Mouse (Mus musculus): ENCODE results near the gene Ccdc90b. TPM values are rescaled to one million over a fixed set of nuclear protein-coding genes. Genes with fewer than 3 reads are reported as not detected.

Ccdc90b gene
- 10 to 100 TPM; 14.4 to 15.9 TPM for total RNA-seq (2021)
- long read RNA-seq, experiment 1, transcript Ccdc90b-201 (9 exons, 1,596 nt), result major isoform, 13 of 20 reads
- long read RNA-seq, experiment 1, partial matches to known transcripts, result 3 of 20 reads
- long read RNA-seq, experiment 1, other reads (novel, unspliced or antisense), result 3 of 20 reads
- long read RNA-seq, experiment 2, transcript Ccdc90b-201 (9 exons, 1,596 nt), result major isoform, 17 of 21 reads
- long read RNA-seq, experiment 2, partial matches to known transcripts, result 2 of 21 reads
- long read RNA-seq, experiment 2, other reads (novel, unspliced or antisense), result 1 of 21 reads

DNA sequence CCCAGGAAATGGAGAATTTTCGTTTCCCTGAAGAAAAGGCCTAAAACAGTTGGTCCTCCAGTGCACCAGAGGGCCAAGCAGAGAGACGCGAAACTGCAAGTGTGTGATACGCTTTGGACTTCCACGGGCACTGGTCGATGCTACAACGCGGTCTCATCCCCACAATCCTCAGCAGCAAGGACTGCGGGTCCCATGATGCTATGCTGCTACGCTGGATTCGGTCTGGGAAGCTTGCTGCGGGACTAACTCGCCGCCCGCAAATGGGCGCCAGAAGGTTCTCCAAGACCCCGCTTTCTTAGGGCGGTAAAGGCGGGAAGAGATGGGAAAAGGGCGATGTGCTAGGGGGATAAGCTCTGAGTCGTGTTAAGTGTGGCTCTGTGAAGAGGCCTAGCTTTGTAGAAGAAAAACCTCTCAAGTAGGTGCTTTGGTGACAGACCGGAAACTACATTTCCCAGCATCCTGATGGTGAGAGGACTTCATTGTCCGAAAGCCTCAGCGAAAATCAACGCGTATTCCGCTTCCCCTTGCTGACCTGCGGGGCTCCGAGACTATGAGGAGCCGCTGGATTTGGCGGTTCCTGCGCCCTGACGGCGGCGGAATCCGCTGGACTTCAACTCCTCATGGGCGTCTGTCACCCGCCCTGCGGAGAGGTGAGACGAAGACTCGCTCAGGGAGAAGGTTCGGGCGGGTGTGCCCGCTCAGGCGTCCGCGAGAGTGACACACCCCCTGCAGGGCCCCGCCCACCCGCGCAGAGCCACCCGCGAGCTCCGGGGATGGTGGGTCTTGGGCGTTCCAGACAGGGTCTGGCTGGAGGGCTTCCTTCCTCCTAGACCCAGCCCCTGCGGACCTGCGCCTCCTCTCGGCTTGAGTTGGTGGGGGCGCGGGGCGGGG, at the start of gene Ccdc90b:
Gene Ccdc90b (plus strand): TSS at position 164 of the 891 bp plus-strand sequence.
- DNase-seq (ENCODE audit: low spot score in 2 of 2), result peak; percentile 83 to 92

DNA sequence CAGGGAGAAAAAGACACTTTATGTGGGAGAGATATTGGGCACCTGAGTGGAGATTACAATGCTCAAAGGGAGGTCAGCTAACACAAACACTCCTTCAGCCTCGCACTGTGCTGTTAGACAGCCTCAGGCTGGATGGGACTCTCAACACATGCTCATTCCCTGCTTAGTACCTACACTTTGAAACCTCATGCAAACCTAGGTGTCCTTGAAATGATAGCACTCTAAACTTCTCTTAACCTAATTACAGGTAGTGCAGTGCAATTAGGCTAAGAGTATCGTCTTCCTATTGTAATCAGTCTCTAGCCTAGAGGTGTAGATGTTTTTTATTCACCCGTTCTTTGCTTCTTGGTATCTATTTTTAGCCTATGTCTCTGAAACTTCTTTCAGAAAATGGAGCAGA, 40.6 kb upstream of the Ccdc90b start:
- no peak for DNase-seq (ENCODE audit: low spot score in 2 of 2)

DNA sequence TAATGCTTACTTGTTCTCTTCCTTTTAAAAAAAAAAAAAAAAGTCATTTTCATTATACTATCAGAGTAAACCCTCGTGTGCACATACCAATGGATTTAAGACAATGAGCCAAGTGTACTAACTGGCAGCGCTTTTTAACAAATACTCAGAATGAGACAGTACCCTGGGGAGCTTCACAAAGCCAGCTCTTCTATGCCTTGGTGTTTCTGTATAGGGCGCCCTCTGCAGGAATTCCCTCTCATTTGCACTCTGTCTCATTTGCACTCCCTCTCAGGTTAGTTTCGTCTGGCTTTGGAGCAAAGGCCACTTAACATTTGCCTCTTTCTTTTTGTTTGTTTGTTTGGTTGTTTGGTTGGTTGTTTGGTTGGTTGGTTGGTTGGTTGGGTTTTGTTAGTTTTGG, 40.1 kb upstream of the Ccdc90b start:
- DNase-seq (ENCODE audit: low spot score in 2 of 2), result peak; percentile 20 to 21

DNA sequence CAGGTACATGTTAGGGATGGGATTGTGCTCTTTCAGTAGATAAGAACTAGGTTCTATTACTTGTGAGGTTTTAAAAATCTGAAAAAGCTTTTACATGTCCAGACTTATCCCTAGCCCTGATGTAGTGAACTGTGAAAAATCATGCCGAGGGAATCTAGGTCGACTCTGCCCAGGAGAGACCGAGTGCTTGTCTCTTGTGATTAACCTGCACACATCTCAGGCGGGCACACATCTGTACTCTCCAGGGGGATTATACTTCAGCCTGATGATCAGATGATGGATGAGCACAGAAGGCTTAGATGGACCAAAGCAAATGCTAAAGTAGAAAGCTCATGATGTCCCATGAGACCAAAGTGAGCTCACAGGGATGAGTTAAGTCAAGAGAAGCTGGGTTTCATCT, 31.7 kb upstream of the Ccdc90b start:
- no peak for DNase-seq (ENCODE audit: low spot score in 2 of 2)

DNA sequence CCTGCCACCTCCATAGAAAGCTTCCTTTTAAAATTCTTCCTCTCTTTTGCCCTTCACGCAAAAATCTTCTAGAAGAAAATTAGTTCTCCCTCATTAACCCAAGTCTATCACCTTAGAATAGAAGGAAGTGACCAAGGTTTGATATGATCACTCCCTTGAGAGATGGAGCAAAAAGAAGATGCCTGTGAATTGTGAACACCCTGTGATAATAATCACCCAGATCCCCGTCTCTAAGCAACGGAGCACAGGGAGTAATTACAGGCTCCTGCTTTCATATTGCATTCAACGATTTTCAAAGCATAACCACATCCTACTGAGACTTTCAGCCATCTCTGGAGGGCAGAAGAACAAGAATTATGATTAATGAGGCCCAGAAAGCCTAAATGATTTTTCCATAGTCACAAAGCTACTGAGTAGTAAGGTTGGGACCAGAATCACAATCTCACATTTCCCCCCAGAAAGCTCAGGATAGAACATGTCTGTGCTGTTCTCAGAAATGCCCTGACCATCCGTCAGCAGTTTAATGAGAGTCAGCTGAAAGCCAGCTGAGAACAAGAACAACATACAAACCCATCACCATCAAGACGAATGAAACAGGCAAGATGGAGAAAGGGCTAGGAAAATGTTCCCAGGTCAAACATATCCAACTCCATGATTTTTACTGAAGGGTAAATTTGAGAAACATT, 28.5 kb upstream of the Ccdc90b start:
- no peak for DNase-seq (ENCODE audit: low spot score in 2 of 2)

DNA sequence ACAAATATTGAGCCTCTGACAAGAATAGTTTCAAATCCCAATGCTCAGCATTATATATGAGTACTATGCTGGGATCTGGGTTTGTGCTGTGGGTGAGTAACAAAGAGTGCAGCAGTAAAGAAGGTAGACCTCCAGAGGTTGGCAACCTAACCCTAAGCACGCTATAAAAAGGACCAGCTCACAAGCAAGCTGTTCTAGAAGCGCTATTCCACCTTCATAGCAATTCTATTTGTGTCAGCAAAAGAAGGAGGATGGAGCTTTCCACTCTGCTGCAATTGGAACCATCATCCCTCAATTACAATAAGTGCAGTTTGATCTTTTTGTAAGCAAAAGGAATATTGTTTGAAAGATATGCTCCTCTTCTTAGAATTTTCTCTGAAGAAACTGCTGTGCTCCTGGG, 14.2 kb upstream of the Ccdc90b start:
- no peak for DNase-seq (ENCODE audit: low spot score in 2 of 2)

DNA sequence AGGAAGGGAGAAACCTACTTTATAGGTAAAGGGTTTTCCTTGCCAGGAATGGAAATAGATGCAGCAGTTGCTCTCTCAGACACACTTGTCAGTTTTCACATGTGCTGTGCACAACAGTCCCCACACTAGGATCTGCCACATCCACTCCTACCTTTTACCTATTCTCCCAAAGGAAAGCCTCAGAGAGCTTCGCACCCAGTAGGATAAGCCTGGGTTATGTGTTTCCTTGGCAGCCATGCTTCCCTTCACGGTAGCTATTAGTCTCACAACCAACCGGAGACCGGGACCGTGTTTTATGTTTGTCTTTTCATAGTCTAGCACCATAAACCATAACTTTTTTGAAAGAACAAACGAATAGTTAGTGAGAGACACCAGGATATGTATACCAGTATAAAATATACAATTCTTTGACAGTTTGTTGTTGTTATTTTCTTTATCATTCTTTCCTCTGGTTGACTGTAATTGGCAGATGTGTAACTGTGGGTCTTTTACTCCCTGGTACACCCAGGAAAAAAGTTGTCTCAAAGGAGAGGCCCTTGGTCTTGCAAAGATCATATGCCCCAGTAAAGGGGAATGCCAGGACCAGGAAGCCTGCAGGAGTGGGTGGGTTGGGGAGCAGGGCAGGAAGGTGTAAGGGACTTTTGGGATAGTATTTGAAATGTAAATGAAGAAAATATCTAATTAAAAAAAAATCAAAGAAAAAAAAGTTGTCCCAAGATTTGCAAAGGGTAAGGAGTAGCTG, 10.5 kb upstream of the Ccdc90b start:
- no peak for DNase-seq (ENCODE audit: low spot score in 2 of 2)

DNA sequence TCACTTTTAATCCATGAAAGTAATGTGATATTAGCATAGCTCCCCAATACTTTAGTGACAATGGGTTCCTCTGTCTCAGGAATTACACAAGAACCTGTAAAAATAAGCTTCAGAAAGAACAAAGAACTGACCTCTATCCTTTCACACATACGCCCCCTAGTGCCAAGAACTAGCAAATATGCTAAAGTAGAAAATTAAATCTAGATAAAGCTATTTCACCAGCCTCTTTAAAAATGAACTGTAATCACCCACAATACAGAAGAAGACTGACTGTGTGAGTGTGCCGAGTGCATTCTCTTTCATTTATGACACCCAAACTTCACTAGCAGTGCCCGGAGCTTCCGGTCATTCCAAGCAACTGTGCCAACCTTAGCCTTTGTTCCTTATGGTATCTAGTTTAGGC, 10.0 kb upstream of the Ccdc90b start:
- peak in 1 of 2 experiments; percentile 25 for DNase-seq (ENCODE audit: low spot score in 2 of 2)

DNA sequence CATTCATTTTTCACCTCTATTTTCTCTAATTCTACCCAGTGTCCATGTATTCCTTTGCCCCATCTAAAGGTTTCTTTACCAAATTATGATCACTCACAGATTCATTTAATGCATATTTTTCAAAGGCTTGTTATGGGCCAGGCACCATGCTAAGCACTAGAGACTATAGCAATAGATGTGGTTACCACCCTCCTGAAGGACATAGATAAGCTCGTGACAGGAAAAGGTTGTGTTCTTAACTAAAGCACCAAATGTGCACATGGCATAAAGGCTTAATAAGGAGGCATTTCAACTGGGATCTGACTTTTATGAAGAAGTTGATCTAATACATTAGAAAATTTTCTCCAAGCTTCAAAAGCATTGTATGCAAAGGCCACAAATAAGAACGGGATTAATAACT, 2.2 kb upstream of the Ccdc90b start:
- no peak for DNase-seq (ENCODE audit: low spot score in 2 of 2)

DNA sequence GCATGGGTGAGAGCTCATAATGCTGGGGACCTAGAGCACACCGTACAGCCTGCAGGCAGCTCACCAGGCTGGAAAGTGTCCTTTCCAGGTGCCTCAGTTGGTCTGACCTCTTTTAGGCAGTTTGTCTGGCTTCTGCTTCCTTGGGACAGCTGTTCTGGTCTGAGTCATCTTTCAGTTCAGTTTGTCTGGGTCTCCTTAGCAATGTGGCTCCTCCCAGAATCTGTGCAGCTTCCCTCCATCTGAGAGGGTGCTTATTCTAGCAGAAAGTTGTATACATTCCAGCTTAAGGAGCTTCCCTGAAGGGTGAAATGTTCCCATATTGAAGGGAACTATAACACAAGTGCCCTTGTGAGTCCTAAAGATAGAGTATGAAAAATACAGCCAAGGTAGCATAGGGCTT, 5.8 kb downstream of the Ccdc90b start:
- no peak for DNase-seq (ENCODE audit: low spot score in 2 of 2)

DNA sequence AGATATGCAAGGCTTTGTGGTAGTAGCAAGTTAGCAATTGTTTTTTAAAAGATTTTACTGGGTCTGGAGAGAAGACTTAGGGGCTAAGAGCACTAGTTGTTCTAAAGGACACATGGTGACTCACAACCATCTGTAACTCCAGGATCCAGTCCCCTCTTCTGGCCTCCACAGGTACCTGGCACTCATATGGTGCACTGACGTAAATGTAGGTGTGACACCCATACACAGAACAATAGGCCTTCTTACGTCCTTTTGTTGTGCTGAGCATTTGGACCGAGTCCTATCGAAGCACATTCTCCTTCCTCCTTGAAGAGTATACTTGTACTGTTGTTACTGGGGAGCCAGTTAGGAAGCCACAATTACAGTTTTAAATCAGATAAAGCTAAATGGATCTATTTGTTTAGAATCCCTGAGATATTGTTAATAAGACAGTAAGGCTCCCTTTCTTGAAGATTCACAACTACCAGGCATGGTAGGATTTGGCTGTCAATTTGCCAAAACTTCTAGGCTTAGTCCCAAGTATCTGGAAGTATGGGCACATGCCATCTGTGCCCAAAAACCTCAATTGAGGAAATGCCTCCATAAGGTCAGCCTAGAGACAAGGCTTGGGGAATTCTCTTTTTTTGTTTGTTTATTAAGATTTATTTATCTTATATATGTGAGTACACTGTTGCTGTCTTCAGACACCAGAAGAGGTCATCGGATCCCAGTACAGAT, 19.7 kb downstream of the Ccdc90b start:
- no peak for DNase-seq (ENCODE audit: low spot score in 2 of 2)

DNA sequence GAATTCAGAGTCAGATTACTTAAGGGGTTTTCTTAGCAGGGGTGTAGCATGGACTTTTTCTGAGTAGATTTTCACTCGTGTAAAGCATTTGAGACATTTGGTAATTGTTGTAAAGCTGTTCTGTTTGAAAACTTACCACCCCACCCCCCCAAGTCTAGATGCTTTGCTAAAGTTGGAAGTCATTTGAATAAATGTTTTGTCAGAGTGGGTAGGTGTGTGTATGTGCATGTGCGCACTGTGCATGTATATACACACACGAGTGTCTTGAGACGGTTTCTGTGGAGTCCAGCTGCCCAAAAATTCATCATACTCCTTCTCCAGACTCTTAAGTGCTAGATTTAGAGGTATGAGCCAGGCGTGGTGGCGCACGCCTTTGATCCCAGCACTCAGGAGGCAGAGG, 22.6 kb downstream of the Ccdc90b start:
- DNase-seq (ENCODE audit: low spot score in 2 of 2), result no peak

DNA sequence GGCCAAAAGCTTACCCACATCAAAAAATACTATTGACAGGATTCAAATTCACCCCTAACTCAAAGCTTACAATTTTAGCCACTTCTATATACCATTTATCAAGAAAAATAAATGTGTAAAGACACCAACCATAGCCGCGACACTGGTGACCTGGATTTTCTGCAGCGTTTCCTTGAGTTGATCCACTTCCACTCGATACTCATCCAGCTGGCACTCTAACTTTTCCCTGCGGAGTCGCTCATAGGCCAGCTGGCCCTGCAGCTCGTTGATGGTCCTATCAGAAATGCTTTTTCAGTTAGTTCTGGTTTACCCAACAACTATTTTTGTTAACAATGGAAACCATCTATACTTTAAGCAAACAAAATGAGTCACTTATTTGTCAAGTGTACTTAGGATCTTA, 29.0 kb downstream of the Ccdc90b start:
- DNase-seq (ENCODE audit: low spot score in 2 of 2), result no peak

DNA sequence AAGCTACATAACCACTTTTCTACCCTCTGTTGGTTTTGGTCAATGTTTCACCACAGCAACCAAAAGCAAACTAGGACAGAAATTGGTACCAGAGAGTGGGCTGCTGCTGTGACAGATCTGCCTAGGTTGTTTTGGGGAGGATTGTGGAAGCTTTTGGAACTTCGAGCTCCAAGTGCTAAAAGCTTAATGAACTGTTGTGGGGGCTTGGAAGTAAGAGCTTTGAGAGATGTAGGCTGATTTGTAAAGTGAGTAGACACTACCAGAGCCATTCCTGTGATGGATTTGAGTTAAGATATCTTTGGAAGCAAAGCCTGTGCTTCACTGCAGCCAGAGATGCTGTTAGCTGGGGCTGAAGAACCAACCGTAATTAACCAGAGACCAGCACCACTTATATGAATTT, 29.9 kb downstream of the Ccdc90b start:
- DNase-seq (ENCODE audit: low spot score in 2 of 2), result no peak

DNA sequence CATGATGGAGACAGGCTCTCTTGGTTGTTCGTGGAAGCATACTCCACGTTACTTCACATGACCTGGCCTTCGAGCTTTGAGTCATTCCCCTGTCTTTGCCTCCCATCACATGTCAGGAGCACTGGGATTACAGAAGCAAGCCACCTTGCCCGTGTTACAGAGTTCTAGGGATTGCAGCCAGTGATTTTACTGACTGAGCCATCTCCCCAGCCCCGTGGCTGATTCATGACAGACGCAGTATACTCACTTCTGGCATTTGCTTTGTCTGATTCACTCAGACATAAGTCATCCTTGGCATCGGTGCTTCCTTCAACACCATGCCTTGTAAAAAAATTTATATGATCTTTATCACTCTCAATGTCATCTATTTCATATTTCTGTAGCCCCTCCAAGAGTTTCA, 44.0 kb downstream of the Ccdc90b start:
- no peak for DNase-seq (ENCODE audit: low spot score in 2 of 2)

DNA sequence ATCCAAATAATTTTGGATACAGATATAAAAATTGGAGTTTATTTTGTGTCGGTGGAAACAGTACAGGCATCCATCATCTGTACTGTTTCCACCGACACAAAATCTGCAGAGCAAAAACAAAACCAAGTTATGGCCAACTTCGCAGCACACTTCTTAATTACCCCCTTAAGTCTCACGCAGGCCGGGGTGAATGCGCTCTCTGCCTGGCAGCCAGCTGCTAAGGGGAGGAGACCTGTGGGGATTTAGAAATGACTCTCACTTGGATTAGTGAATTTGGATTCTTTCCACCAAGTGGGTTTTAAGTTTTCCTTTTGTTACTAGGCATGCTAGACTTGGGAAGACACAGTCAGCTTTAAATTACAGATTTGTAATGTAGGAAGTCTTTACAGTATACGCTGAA, 49.9 kb downstream of the Ccdc90b start:
- no peak for DNase-seq (ENCODE audit: low spot score in 2 of 2)

DNA sequence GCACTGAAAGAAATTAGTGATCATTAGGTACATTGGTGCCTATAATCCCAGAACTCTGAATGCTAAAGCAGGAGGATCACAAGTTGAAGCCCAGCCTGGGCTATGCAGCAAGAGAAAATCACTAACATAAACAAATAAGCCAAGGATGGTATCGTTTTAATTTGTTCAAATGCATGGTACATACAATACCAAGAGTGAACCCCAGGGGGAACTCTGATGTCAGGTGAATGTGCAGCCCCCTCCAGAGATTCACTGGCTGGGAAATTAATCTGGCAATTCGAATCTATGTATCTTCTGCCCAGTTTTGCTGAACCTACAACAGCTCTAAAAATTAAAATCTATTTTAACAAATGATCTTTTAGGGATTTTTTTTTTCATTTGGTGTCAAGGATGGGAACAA, 63.5 kb downstream of the Ccdc90b start:
- no peak for DNase-seq (ENCODE audit: low spot score in 2 of 2)

DNA sequence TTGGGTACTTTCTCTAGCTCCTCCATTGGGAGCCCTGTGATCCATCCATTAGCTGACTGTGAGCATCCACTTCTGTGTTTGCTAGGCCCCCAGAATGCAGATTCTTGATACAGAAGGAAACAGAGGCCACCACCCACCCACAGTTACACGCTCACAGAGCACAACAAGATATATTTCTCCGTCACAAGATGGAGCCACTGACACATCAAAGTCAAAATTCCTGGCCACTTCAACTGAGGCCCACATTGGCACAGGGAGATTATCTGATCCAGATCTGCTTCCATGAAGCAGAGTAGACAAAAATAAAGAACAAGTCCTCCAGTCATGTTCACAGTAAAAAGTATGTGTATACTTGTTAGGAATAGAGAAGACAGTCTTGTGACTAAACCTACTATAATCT, 69.2 kb downstream of the Ccdc90b start:
- peak in 1 of 2 experiments; percentile 8 for DNase-seq (ENCODE audit: low spot score in 2 of 2)
